Mouse (Mus musculus): Measurements from ENCODE around the gene Iqcf6. TPM values are rescaled to one million over a fixed set of nuclear protein-coding genes. Genes with fewer than 3 reads are reported as not detected.
A peak's percentile ranks its signal among the peaks of the same experiment; 100 is the strongest.
"Not testable (repeated sequence)": the region's sequence is repeated elsewhere in the genome, so short reads cannot be mapped to it uniquely, and the experiment has no call there.

Iqcf6 gene
- polyA plus RNA-seq (2012; rRNA removed) = not detected in 2 replicates

GRCm38 (mm10) chr9:106626282-106626681, at the start of gene Iqcf6:
Iqcf6 (plus strand) TSS chr9:106626582.
- DNase-seq (ENCODE audit: low spot score) = no peak

GRCm38 (mm10) chr9:106580016-106580415, 46.4 kb upstream of the Iqcf6 start:
- DNase-seq (ENCODE audit: low spot score) = no peak

GRCm38 (mm10) chr9:106582552-106582951, 43.8 kb upstream of the Iqcf6 start:
- DNase-seq (ENCODE audit: low spot score) = no peak

- no peak for DNase-seq (ENCODE audit: low spot score)
Measured at GRCm38 (mm10) chr9:106592158-106592557, 34.2 kb upstream of the Iqcf6 start.

GRCm38 (mm10) chr9:106595402-106595801, 31.0 kb upstream of the Iqcf6 start:
- DNase-seq (ENCODE audit: low spot score) = not testable (repeated sequence)

GRCm38 (mm10) chr9:106595836-106596235, 30.5 kb upstream of the Iqcf6 start:
- no peak for DNase-seq (ENCODE audit: low spot score)

- no peak for DNase-seq (ENCODE audit: low spot score)
Measured at GRCm38 (mm10) chr9:106598466-106598865, 27.9 kb upstream of the Iqcf6 start.

GRCm38 (mm10) chr9:106600546-106600945, 25.8 kb upstream of the Iqcf6 start:
- no peak for DNase-seq (ENCODE audit: low spot score)

GRCm38 (mm10) chr9:106610727-106611126, 15.7 kb upstream of the Iqcf6 start:
- no peak for DNase-seq (ENCODE audit: low spot score)

- no peak for DNase-seq (ENCODE audit: low spot score)
Measured at GRCm38 (mm10) chr9:106613951-106614350, 12.4 kb upstream of the Iqcf6 start.

- DNase-seq (ENCODE audit: low spot score) = no peak
Measured at GRCm38 (mm10) chr9:106614616-106615015, 11.8 kb upstream of the Iqcf6 start.

- DNase-seq (ENCODE audit: low spot score) = no peak
Measured at GRCm38 (mm10) chr9:106616306-106616705, 10.1 kb upstream of the Iqcf6 start.

- DNase-seq (ENCODE audit: low spot score) = no peak
Measured at GRCm38 (mm10) chr9:106617496-106617895, 8.9 kb upstream of the Iqcf6 start.

GRCm38 (mm10) chr9:106627796-106628195, 1.4 kb downstream of the Iqcf6 start:
- not testable (repeated sequence) for DNase-seq (ENCODE audit: low spot score)

GRCm38 (mm10) chr9:106632185-106632584, 5.8 kb downstream of the Iqcf6 start:
- DNase-seq (ENCODE audit: low spot score) = no peak

- no peak for DNase-seq (ENCODE audit: low spot score)
Measured at GRCm38 (mm10) chr9:106638154-106638553, 11.8 kb downstream of the Iqcf6 start.

- DNase-seq (ENCODE audit: low spot score) = no peak
Measured at GRCm38 (mm10) chr9:106641346-106641745, 15.0 kb downstream of the Iqcf6 start.

GRCm38 (mm10) chr9:106643128-106643527, 16.7 kb downstream of the Iqcf6 start:
- no peak for DNase-seq (ENCODE audit: low spot score)

- no peak for DNase-seq (ENCODE audit: low spot score)
Measured at GRCm38 (mm10) chr9:106643787-106644186, 17.4 kb downstream of the Iqcf6 start.

GRCm38 (mm10) chr9:106645684-106646271, 19.4 kb downstream of the Iqcf6 start:
- no peak for DNase-seq (ENCODE audit: low spot score)

- DNase-seq (ENCODE audit: low spot score) = no peak
Measured at GRCm38 (mm10) chr9:106647226-106647625, 20.8 kb downstream of the Iqcf6 start.

GRCm38 (mm10) chr9:106652720-106653119, 26.3 kb downstream of the Iqcf6 start:
- DNase-seq (ENCODE audit: low spot score) = no peak

GRCm38 (mm10) chr9:106655884-106656720, 29.7 kb downstream of the Iqcf6 start, which contains the start of gene Grm2:
Grm2 (minus strand) TSS chr9:106656082.
- DNase-seq (ENCODE audit: low spot score) = peak; percentile 48

All from urinary bladder, adult 2 months (tissue).